Mouse (Mus musculus): Measurements from ENCODE around the gene Flg. TPM values are rescaled to one million over a fixed set of nuclear protein-coding genes. Genes with fewer than 3 reads are reported as not detected.

Gene Flg
- polyA plus RNA-seq, 1 experiment from 2014 or later = 0.33 TPM

GRCm38 (mm10) chr3:93340021-93340420 is 66.7 kb downstream of the Flg start:
- no peaks in the 10 kb centered on the region for H3K36me3 ChIP-seq (ENCODE audit: control insufficient read depth, insufficient read depth, low read length)
- H3K4me2 ChIP-seq (ENCODE audit: low read depth, low read length, severe bottlenecking) = no peak overlapping the region
- no peak overlapping the region for H3K4me3 ChIP-seq (ENCODE audit: low read depth, low read length)
- H3K9me3 ChIP-seq (ENCODE audit: control insufficient read depth, low read length) = no peaks in the 10 kb centered on the region
- WGBS = 92% methylated on average over 4 of the region's 4 CpGs
- H3K9ac ChIP-seq (ENCODE audit: low read length) = no peak overlapping the region
- H3K4me1 ChIP-seq (replicated peaks; ENCODE audit: control insufficient read depth, insufficient read depth, low read length) = no peaks in the 10 kb centered on the region
- no peak overlapping the region for H3K27ac ChIP-seq (ENCODE audit: low read depth, low read length)
- DNase-seq (ENCODE audit: low spot score) (no peak), ATAC-seq (replicated peaks; ENCODE audit: low FRiP score) (no peak)
- no peaks in the 10 kb centered on the region for H3K27me3 ChIP-seq (ENCODE audit: control insufficient read depth, insufficient read depth, low read length)

Other genes with a start within 250 kb of the Flg start
- not detected in 2 replicates for gene Gm4858, start 204.7 kb upstream of the Flg start, polyA plus RNA-seq (2014; fragmentation: Nextera tagmentation; extraction: Ambion mirVana)
- gene Crnn, start 128.7 kb upstream of the Flg start, polyA plus RNA-seq (2014; fragmentation: Nextera tagmentation; extraction: Ambion mirVana) = not detected in 2 replicates
- gene Flg2, start 76.2 kb upstream of the Flg start, polyA plus RNA-seq (2014; fragmentation: Nextera tagmentation; extraction: Ambion mirVana) = not detected in 2 replicates
- gene Hrnr, start 46.2 kb downstream of the Flg start, polyA plus RNA-seq (2014; fragmentation: Nextera tagmentation; extraction: Ambion mirVana) = not detected in 2 replicates
- not detected in 2 replicates for gene Rptn, start 120.2 kb downstream of the Flg start, polyA plus RNA-seq (2014; fragmentation: Nextera tagmentation; extraction: Ambion mirVana)
- gene Tchh, start 168.8 kb downstream of the Flg start, polyA plus RNA-seq (2014; fragmentation: Nextera tagmentation; extraction: Ambion mirVana) = 0.25 and 0.40 TPM in 2 replicates
- gene Tchhl1, start 195.2 kb downstream of the Flg start, polyA plus RNA-seq (2014; fragmentation: Nextera tagmentation; extraction: Ambion mirVana) = not detected in 2 replicates
- 317 and 320 TPM in 2 replicates for gene S100a11, start 247.0 kb downstream of the Flg start, polyA plus RNA-seq (2014; fragmentation: Nextera tagmentation; extraction: Ambion mirVana)